Mouse (Mus musculus): ENCODE measurements at regions not wholly inside any gene's neighbourhood (a gene's known extent, or its start where the extent isn't known, plus 50 kb on each side); places are given as distances from the start of the nearest gene placed in this dataset.

DNA sequence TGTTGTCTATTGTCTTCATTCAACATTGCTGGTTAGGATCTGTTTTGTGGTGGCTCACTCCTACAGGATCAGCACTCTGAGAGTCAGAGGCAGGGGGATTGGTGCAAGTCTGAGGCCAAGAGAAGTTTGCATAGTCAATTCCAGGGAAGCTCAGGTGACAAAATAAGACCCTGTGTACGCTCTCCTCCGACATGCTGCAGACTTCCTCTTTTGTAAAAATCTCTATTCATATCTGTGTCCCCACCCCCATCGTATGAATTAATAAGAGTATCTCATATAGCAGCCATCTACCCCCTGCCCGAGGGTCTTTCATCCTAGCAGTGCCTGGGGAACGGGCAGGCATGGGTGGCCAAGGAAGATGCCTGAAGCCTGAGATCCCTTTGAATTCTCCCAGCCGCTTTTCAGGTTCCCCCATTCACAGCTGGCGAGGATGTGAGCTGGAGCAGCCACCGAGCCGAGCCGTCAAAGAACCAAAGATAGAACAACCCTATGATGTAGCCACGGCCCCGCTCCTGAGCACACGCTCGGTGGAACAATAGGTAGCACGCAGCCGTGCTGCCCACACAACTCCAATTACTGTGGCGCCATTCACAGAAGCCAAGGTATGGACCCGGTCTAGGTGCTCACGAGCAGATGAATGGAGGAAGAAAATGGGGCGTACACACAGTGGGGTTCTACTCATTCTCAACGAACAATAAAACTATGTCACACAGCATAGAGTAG is 120.4 kb upstream of the 1600014C23Rik start:
- no peak for TF ChIP-seq CTCF (IDR thresholded peaks at IDR 0.05; ENCODE audit: low read depth)
- TF ChIP-seq EP300 (IDR thresholded peaks at IDR 0.05; ENCODE audit: low read depth): no peak
- Histone ChIP-seq H3K4me2 (ENCODE audit: low read depth, low read length) (no peak overlapping the region), H3K4me3 (ENCODE audit: low read depth, low read length) (no peak overlapping the region), H3K4me1 (ENCODE audit: control insufficient read depth, insufficient read depth) (no peaks in the 10 kb centered on the region), H3K9me3 (replicated peaks; ENCODE audit: control insufficient read depth, low read length) (no peaks in the 10 kb centered on the region; the same call in 1 of the 2 replicates), H3K36me3 (replicated peaks; ENCODE audit: control insufficient read depth, insufficient read depth, low read length) (no peaks in the 10 kb centered on the region), H3K9ac (replicated peaks; ENCODE audit: low read depth, low read length) (no peak overlapping the region), H3K27me3 (ENCODE audit: control insufficient read depth, insufficient read depth, low read length) (0 out of 2 replicates have a peak, but pooled peaks cover 3% of the 10 kb centered on the region), H3K27ac (ENCODE audit: low read depth) (no peak overlapping the region)
- ATAC-seq (ENCODE audit: insufficient read depth, low read depth): no peak
- no peak for DNase-seq (ENCODE audit: low spot score)
- 66% methylated on average over 21 of the region's 21 CpGs for WGBS

DNA sequence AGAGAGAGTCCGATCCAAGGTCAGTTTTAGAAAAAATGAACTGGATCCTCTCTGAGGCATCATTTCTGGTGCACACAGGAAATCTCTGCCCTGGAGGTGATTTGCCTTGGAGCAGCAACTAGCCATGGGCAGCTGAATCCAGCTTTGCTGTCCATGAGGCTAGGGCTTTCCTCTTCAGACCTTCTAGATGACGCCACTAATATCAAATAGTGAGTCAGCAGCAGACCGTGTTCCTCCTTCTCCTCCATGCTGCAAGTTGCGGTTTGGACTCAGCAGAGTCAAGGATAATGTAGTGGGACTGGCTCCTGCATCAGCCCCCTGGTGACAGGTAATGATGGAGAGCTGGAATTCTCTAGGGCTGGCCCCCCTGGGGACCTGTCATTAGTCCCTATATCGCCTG is 118.8 kb upstream of the 1600014C23Rik start:
- Histone ChIP-seq H3K9me3 (replicated peaks; ENCODE audit: control insufficient read depth, low read length) (no peaks in the 10 kb centered on the region), H3K4me1 (ENCODE audit: control insufficient read depth, insufficient read depth) (peaks cover 9% of the 10 kb centered on the region; the same call in 1 of the 2 replicates), H3K4me3 (ENCODE audit: low read depth, low read length) (no peak overlapping the region), H3K27ac (ENCODE audit: low read depth) (no peak overlapping the region), H3K4me2 (ENCODE audit: low read depth, low read length) (no peak overlapping the region), H3K27me3 (ENCODE audit: control insufficient read depth, insufficient read depth, low read length) (0 out of 2 replicates have a peak, but pooled peaks cover 3% of the 10 kb centered on the region), H3K36me3 (replicated peaks; ENCODE audit: control insufficient read depth, insufficient read depth, low read length) (no peaks in the 10 kb centered on the region), H3K9ac (replicated peaks; ENCODE audit: low read depth, low read length) (no peak overlapping the region)
- ATAC-seq (ENCODE audit: insufficient read depth, low read depth): no peak
- TF ChIP-seq EP300 (IDR thresholded peaks at IDR 0.05; ENCODE audit: low read depth) (no peak), CTCF (IDR thresholded peaks at IDR 0.05; ENCODE audit: low read depth) (no peak)
- WGBS: 30% methylated on average over 5 of the region's 5 CpGs
- no peak for DNase-seq (ENCODE audit: low spot score)

DNA sequence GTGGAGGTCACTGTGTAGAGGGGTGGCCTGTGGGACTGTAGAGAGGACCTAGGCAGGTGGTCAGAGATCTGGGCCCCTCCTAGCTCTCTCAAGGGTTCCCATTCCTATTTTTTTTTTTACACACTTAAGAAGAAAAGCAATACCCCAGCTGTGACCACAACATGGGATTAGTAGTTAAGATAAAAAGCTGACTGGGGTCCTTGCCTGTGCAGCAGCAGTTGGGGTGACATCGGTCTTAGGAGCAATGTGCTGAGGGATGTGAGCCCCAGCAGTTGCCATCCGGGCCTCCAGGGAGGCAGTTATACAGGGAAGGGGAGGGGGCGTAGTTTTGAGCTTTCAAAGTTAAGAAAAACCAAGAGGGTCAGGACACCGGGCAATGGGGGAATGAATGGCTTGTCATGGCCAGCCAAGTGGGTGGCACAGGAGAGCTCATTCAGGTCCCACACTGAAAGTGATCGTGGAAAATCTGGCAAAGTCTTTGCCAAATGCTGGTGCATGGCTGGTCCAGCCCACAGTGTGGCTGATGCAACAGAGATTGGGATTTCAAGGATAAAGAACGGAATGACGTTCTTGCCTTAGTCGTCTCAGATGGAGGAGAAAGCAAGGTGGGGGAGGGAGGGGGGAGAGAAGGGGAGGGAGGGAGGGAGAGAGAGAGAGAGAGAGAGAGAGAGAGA is 118.2 kb upstream of the 1600014C23Rik start:
- Histone ChIP-seq H3K27me3 (ENCODE audit: control insufficient read depth, insufficient read depth, low read length) (no peaks in the 10 kb centered on the region), H3K9me3 (replicated peaks; ENCODE audit: control insufficient read depth, low read length) (no peaks in the 10 kb centered on the region), H3K4me1 (ENCODE audit: control insufficient read depth, insufficient read depth) (peaks cover 9% of the 10 kb centered on the region; the same call in 1 of the 2 replicates), H3K4me3 (ENCODE audit: low read depth, low read length) (no peak overlapping the region), H3K4me2 (ENCODE audit: low read depth, low read length) (no peak overlapping the region), H3K9ac (replicated peaks; ENCODE audit: low read depth, low read length) (no peak overlapping the region), H3K27ac (ENCODE audit: low read depth) (no peak overlapping the region), H3K36me3 (replicated peaks; ENCODE audit: control insufficient read depth, insufficient read depth, low read length) (no peaks in the 10 kb centered on the region)
- TF ChIP-seq CTCF (IDR thresholded peaks at IDR 0.05; ENCODE audit: low read depth) (no peak), EP300 (IDR thresholded peaks at IDR 0.05; ENCODE audit: low read depth) (no peak)
- ATAC-seq (ENCODE audit: insufficient read depth, low read depth) (no peak), DNase-seq (ENCODE audit: low spot score) (no peak)
- WGBS: 67% methylated on average over 8 of the region's 8 CpGs

DNA sequence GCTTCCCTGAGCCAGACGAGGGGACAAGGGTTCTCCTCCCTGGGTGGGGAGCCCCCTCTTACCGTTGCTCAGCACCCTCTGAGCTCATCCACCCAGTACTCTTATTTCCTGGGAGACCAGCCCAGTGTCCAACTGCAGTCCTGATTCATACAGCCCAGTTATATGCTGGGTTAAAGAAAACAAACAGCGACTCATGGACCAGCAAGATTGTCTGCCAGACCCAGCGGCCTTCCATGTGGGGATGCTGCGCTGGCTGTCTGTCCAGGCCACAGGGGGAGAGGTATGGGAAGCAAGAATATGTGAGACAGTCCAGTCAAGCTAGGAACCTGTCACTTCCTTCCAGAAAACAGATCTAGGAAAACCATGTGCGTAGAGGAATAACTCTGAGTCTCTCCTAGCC is 117.3 kb upstream of the 1600014C23Rik start:
- Histone ChIP-seq H3K4me1 (ENCODE audit: control insufficient read depth, insufficient read depth) (peaks cover 9% of the 10 kb centered on the region; the same call in 1 of the 2 replicates), H3K9me3 (replicated peaks; ENCODE audit: control insufficient read depth, low read length) (peaks cover 2% of the 10 kb centered on the region; the same call in 1 of the 2 replicates), H3K36me3 (replicated peaks; ENCODE audit: control insufficient read depth, insufficient read depth, low read length) (no peaks in the 10 kb centered on the region), H3K9ac (replicated peaks; ENCODE audit: low read depth, low read length) (no peak overlapping the region), H3K4me3 (ENCODE audit: low read depth, low read length) (no peak overlapping the region), H3K27me3 (ENCODE audit: control insufficient read depth, insufficient read depth, low read length) (no peaks in the 10 kb centered on the region), H3K4me2 (ENCODE audit: low read depth, low read length) (no peak overlapping the region), H3K27ac (ENCODE audit: low read depth) (no peak overlapping the region)
- TF ChIP-seq CTCF (IDR thresholded peaks at IDR 0.05; ENCODE audit: low read depth) (no peak), EP300 (IDR thresholded peaks at IDR 0.05; ENCODE audit: low read depth) (no peak)
- ATAC-seq (ENCODE audit: insufficient read depth, low read depth) (no peak), DNase-seq (ENCODE audit: low spot score) (no peak)
- 78% methylated on average over 6 of the region's 6 CpGs for WGBS

DNA sequence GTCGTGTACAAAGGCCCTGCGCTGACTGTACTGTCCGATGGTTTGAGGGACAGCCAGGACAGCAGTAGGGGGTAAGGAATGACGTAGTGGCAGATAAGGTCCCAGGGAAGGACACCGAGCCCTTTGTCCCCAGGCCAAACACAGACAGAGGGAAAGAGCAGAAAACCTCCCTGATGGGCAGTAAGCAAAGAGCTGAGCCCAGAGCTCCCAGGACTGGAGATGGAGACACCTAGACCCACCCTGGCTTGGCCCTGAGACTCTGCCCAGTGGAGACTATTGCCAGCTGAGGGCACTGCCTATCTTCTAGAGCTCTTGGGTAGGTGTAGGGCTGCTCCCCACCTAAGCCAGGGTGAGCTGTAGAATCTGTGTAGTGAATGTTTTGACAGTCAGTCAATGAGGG is 116.5 kb upstream of the 1600014C23Rik start:
- H3K27ac ChIP-seq (ENCODE audit: low read depth): no peak overlapping the region
- H3K4me1 ChIP-seq (ENCODE audit: control insufficient read depth, insufficient read depth): peaks cover 9% of the 10 kb centered on the region; the same call in 1 of the 2 replicates
- ATAC-seq (ENCODE audit: insufficient read depth, low read depth): peak; percentile 20; the same call in 1 of the 2 replicates
- WGBS: 60% methylated on average over 5 of the region's 5 CpGs
- no peak overlapping the region for H3K9ac ChIP-seq (replicated peaks; ENCODE audit: low read depth, low read length)
- H3K9me3 ChIP-seq (replicated peaks; ENCODE audit: control insufficient read depth, low read length): peaks cover 5% of the 10 kb centered on the region; the same call in 1 of the 2 replicates
- no peaks in the 10 kb centered on the region for H3K27me3 ChIP-seq (ENCODE audit: control insufficient read depth, insufficient read depth, low read length)
- no peak for TF ChIP-seq EP300 (IDR thresholded peaks at IDR 0.05; ENCODE audit: low read depth)
- no peak for TF ChIP-seq CTCF (IDR thresholded peaks at IDR 0.05; ENCODE audit: low read depth)
- H3K36me3 ChIP-seq (replicated peaks; ENCODE audit: control insufficient read depth, insufficient read depth, low read length): no peaks in the 10 kb centered on the region
- no peak overlapping the region for H3K4me2 ChIP-seq (ENCODE audit: low read depth, low read length)
- no peak for DNase-seq (ENCODE audit: low spot score)
- H3K4me3 ChIP-seq (ENCODE audit: low read depth, low read length): no peak overlapping the region

All from heart, postnatal 0 days (tissue).